Mouse (Mus musculus) forebrain, embryonic 15.5 days (tissue): Measurements from ENCODE around the gene Gadl1. TPM values are rescaled to one million over a fixed set of nuclear protein-coding genes. Genes with fewer than 3 reads are reported as not detected.

Experiments
- ATAC-seq: fragments of 200-750 bp; cut with Nextera tagmentation; replicated peaks from 2 replicates; pipeline ENCODE4 v1.8.0; 2017; ENCODE audit warnings: mild to moderate bottlenecking, moderate TSS enrichment, moderate library complexity
- H3K27ac ChIP-seq: fragments of 300-500 bp; sonication (generic); replicated peaks from 2 replicates; pipeline ENCODE4 v1.5.1; 2015; ENCODE audit warnings: mild to moderate bottlenecking, inconsistent platforms
- H3K27me3 ChIP-seq: fragments of 300-500 bp; sonication (generic); 2 replicates; pipeline ENCODE4 v1.6.1; 2015; ENCODE audit warnings: inconsistent platforms
- H3K36me3 ChIP-seq: fragments of 300-500 bp; sonication (generic); 2 replicates; pipeline ENCODE4 v1.6.1; 2015; ENCODE audit warnings: mild to moderate bottlenecking, inconsistent platforms
- H3K4me1 ChIP-seq: fragments of 300-500 bp; sonication (generic); 2 replicates; pipeline ENCODE4 v1.6.1; 2015; ENCODE audit warnings: inconsistent platforms
- H3K4me2 ChIP-seq: fragments of 300-500 bp; sonication (generic); replicated peaks from 2 replicates; pipeline ENCODE4 v1.6.1; 2015; ENCODE audit warnings: mild to moderate bottlenecking, inconsistent platforms
- H3K4me3 ChIP-seq: fragments of 300-500 bp; sonication (generic); 2 replicates; pipeline ENCODE4 v1.5.1; 2015; ENCODE audit warnings: mild to moderate bottlenecking, inconsistent platforms
- H3K9ac ChIP-seq: fragments of 300-500 bp; sonication (generic); replicated peaks from 2 replicates; pipeline ENCODE4 v1.6.1; 2015; ENCODE audit warnings: mild to moderate bottlenecking, inconsistent platforms
- H3K9me3 ChIP-seq: fragments of 300-500 bp; sonication (generic); 2 replicates; pipeline ENCODE4 v1.6.1; 2016; ENCODE audit warnings: inconsistent platforms
- WGBS: fragments of 180-500 bp; shearing (Covaris S2); methylation state at CpG from one replicate; pipeline ENCODE4 v1.1.7; 2015; ENCODE audit warnings: mixed read lengths; 5-methylcytosine and 5-hydroxymethylcytosine counted together
- polyA plus RNA-seq: library from polyadenylated mRNA; unstranded; fragments of >200 nt; fragmentation: Nextera tagmentation; extraction: Ambion mirVana; gene quantifications from 2 replicates; pipeline ENCODE4 v1.2.1, GENCODE M21; 2015

The Gadl1 gene
- polyA plus RNA-seq, 1 experiment from 2014 or later, result 0.25 TPM

- no peak overlapping the region for H3K4me3 ChIP-seq
- H3K36me3 ChIP-seq, result no peaks in the 10 kb centered on the region
- no peak overlapping the region for H3K27ac ChIP-seq
- no peak for ATAC-seq
- H3K9me3 ChIP-seq, result no peaks in the 10 kb centered on the region
- WGBS, result 76% methylated on average over 3 of the region's 3 CpGs
- no peak overlapping the region for H3K4me2 ChIP-seq
- peaks cover 23% of the 10 kb centered on the region for H3K4me1 ChIP-seq
- H3K27me3 ChIP-seq, result no peaks in the 10 kb centered on the region
- no peak overlapping the region for H3K9ac ChIP-seq
Observed at GRCm38 (mm10) chr9:115939420-115939819, 30.2 kb downstream of the Gadl1 start.

- Histone ChIP-seq H3K36me3 (no peaks in the 10 kb centered on the region), H3K9ac (no peak overlapping the region), H3K4me3 (no peak overlapping the region), H3K4me2 (no peak overlapping the region), H3K9me3 (no peaks in the 10 kb centered on the region), H3K27me3 (no peaks in the 10 kb centered on the region), H3K27ac (no peak overlapping the region), H3K4me1 (peaks cover 23% of the 10 kb centered on the region)
- ATAC-seq, result no peak
- WGBS, result 66% methylated on average over 8 of the region's 8 CpGs
Observed at GRCm38 (mm10) chr9:115941171-115941570, 31.9 kb downstream of the Gadl1 start.

- WGBS, result 15% methylated on average over 4 of the region's 4 CpGs
- H3K27ac ChIP-seq, result peak overlapping the region; percentile 75
- H3K36me3 ChIP-seq, result no peaks in the 10 kb centered on the region
- 0 out of 2 replicates have a peak, but pooled peaks have one; percentile 30 for ATAC-seq
- H3K4me1 ChIP-seq, result peaks cover 23% of the 10 kb centered on the region
- H3K4me2 ChIP-seq, result peak overlapping the region; percentile 12; the same call in 1 of the 2 replicates
- no peaks in the 10 kb centered on the region for H3K27me3 ChIP-seq
- no peak overlapping the region for H3K9ac ChIP-seq
- no peaks in the 10 kb centered on the region for H3K9me3 ChIP-seq
- no peak overlapping the region for H3K4me3 ChIP-seq
Observed at GRCm38 (mm10) chr9:115942486-115942885, 33.2 kb downstream of the Gadl1 start.

- 19% methylated on average over 7 of the region's 7 CpGs for WGBS
Observed at GRCm38 (mm10) chr9:115942989-115943388, 33.7 kb downstream of the Gadl1 start.

GRCm38 (mm10) chr9:115943577-115944320 is 34.5 kb downstream of the Gadl1 start:
- H3K27ac ChIP-seq, result peak overlapping the region; percentile 75
- H3K4me3 ChIP-seq, result no peak overlapping the region
- peaks cover 23% of the 10 kb centered on the region for H3K4me1 ChIP-seq
- no peak for ATAC-seq
- H3K4me2 ChIP-seq, result no peak overlapping the region
- no peaks in the 10 kb centered on the region for H3K27me3 ChIP-seq
- no peaks in the 10 kb centered on the region for H3K36me3 ChIP-seq
- 56% methylated on average over 10 of the region's 10 CpGs for WGBS
- H3K9ac ChIP-seq, result no peak overlapping the region
- H3K9me3 ChIP-seq, result no peaks in the 10 kb centered on the region

More at GRCm38 (mm10) chr9:115942989-115943388, 33.7 kb downstream of the Gadl1 start:
- peak; percentile 82 for ATAC-seq
- peak overlapping the region; percentile 75 for H3K27ac ChIP-seq
- H3K27me3 ChIP-seq, result no peaks in the 10 kb centered on the region
- H3K36me3 ChIP-seq, result no peaks in the 10 kb centered on the region
- no peak overlapping the region for H3K4me3 ChIP-seq
- no peak overlapping the region for H3K9ac ChIP-seq
- peak overlapping the region; percentile 12; the same call in 1 of the 2 replicates for H3K4me2 ChIP-seq
- H3K9me3 ChIP-seq, result no peaks in the 10 kb centered on the region
- peaks cover 23% of the 10 kb centered on the region for H3K4me1 ChIP-seq

GRCm38 (mm10) chr9:115965056-115965455 is 55.8 kb downstream of the Gadl1 start:
- WGBS, result 83% methylated on average over 7 of the region's 7 CpGs
- Histone ChIP-seq H3K36me3 (no peaks in the 10 kb centered on the region), H3K4me3 (no peak overlapping the region), H3K4me2 (no peak overlapping the region), H3K9me3 (no peaks in the 10 kb centered on the region), H3K27me3 (no peaks in the 10 kb centered on the region), H3K4me1 (no peaks in the 10 kb centered on the region), H3K27ac (no peak overlapping the region), H3K9ac (no peak overlapping the region)
- no peak for ATAC-seq

GRCm38 (mm10) chr9:115966116-115966515 is 56.9 kb downstream of the Gadl1 start:
- H3K27me3 ChIP-seq, result no peaks in the 10 kb centered on the region
- H3K4me2 ChIP-seq, result no peak overlapping the region
- WGBS, result 91% methylated on average over 4 of the region's 4 CpGs
- no peak overlapping the region for H3K9ac ChIP-seq
- no peak overlapping the region for H3K4me3 ChIP-seq
- H3K4me1 ChIP-seq, result no peaks in the 10 kb centered on the region
- no peak overlapping the region for H3K27ac ChIP-seq
- no peaks in the 10 kb centered on the region for H3K9me3 ChIP-seq
- no peaks in the 10 kb centered on the region for H3K36me3 ChIP-seq
- no peak for ATAC-seq

- H3K9me3 ChIP-seq, result no peaks in the 10 kb centered on the region
- no peaks in the 10 kb centered on the region for H3K27me3 ChIP-seq
- no peak overlapping the region for H3K4me3 ChIP-seq
- no peak for ATAC-seq
- no peaks in the 10 kb centered on the region for H3K36me3 ChIP-seq
- H3K4me2 ChIP-seq, result no peak overlapping the region
- H3K4me1 ChIP-seq, result no peaks in the 10 kb centered on the region
- no peak overlapping the region for H3K9ac ChIP-seq
- H3K27ac ChIP-seq, result no peak overlapping the region
- 87% methylated on average over 5 of the region's 5 CpGs for WGBS
Observed at GRCm38 (mm10) chr9:115966746-115967145, 57.5 kb downstream of the Gadl1 start.

- H3K9ac ChIP-seq, result no peak overlapping the region
- H3K36me3 ChIP-seq, result no peaks in the 10 kb centered on the region
- H3K4me1 ChIP-seq, result no peaks in the 10 kb centered on the region
- H3K9me3 ChIP-seq, result no peaks in the 10 kb centered on the region
- H3K4me2 ChIP-seq, result no peak overlapping the region
- H3K27me3 ChIP-seq, result no peaks in the 10 kb centered on the region
- no peak overlapping the region for H3K27ac ChIP-seq
- H3K4me3 ChIP-seq, result no peak overlapping the region
- no peak for ATAC-seq
- WGBS, result 85% methylated on average over 5 of the region's 5 CpGs
Observed at GRCm38 (mm10) chr9:115967638-115968037, 58.4 kb downstream of the Gadl1 start.

GRCm38 (mm10) chr9:115976901-115977300 is 67.6 kb downstream of the Gadl1 start:
- Histone ChIP-seq H3K9me3 (no peaks in the 10 kb centered on the region), H3K9ac (no peak overlapping the region), H3K27ac (peak overlapping the region; percentile 32), H3K27me3 (no peaks in the 10 kb centered on the region), H3K36me3 (no peaks in the 10 kb centered on the region), H3K4me1 (peaks cover 9% of the 10 kb centered on the region), H3K4me3 (no peak overlapping the region), H3K4me2 (no peak overlapping the region)
- ATAC-seq, result 0 out of 2 replicates have a peak, but pooled peaks have one; percentile 51
- WGBS, result 47% methylated on average over 6 of the region's 6 CpGs

GRCm38 (mm10) chr9:115977598-115978240 is 68.5 kb downstream of the Gadl1 start:
- Histone ChIP-seq H3K4me3 (no peak overlapping the region), H3K27ac (peak overlapping the region; percentile 32; the same call in 1 of the 2 replicates), H3K36me3 (no peaks in the 10 kb centered on the region), H3K27me3 (no peaks in the 10 kb centered on the region), H3K4me1 (peaks cover 9% of the 10 kb centered on the region), H3K9ac (no peak overlapping the region), H3K4me2 (no peak overlapping the region), H3K9me3 (no peaks in the 10 kb centered on the region)
- ATAC-seq, result peak; percentile 79
- 68% methylated on average over 15 of the region's 15 CpGs for WGBS

- H3K4me3 ChIP-seq, result no peak overlapping the region
- H3K4me1 ChIP-seq, result peaks cover 9% of the 10 kb centered on the region
- no peak overlapping the region; the same call in 1 of the 2 replicates for H3K27ac ChIP-seq
- no peak overlapping the region for H3K9ac ChIP-seq
- WGBS, result 64% methylated on average over 2 of the region's 2 CpGs
- no peaks in the 10 kb centered on the region for H3K9me3 ChIP-seq
- no peaks in the 10 kb centered on the region for H3K27me3 ChIP-seq
- no peak overlapping the region for H3K4me2 ChIP-seq
- H3K36me3 ChIP-seq, result no peaks in the 10 kb centered on the region
- ATAC-seq, result no peak
Observed at GRCm38 (mm10) chr9:115978478-115978877, 69.2 kb downstream of the Gadl1 start.
